Mouse (Mus musculus): ENCODE measurements around the gene Gm38392. TPM values are rescaled to one million over a fixed set of nuclear protein-coding genes. Genes with fewer than 3 reads are reported as not detected.
"Not testable (repeated sequence)": the region's sequence is repeated elsewhere in the genome, so short reads cannot be mapped to it uniquely, and the experiment has no call there.

The Gm38392 gene
- polyA plus RNA-seq, 1 experiment from 2014 or later, result not detected

GRCm38 (mm10) chr3:88291970-88292369, 5.0 kb upstream of the Gm38392 start:
- no peaks in the 10 kb centered on the region for H3K9me3 ChIP-seq (ENCODE audit: low read depth, low read length)
- H3K9ac ChIP-seq, result no peak overlapping the region
- H3K36me3 ChIP-seq (ENCODE audit: insufficient read depth), result 0 out of 2 replicates have a peak, but pooled peaks cover 2% of the 10 kb centered on the region
- 52% methylated on average over 4 of the region's 4 CpGs for WGBS
- H3K4me2 ChIP-seq, result no peak overlapping the region
- TF ChIP-seq CTCF (IDR thresholded peaks at IDR 0.05; ENCODE audit: low read depth), result peak; percentile 54
- H3K27me3 ChIP-seq (ENCODE audit: insufficient read depth, low read length), result no peaks in the 10 kb centered on the region
- H3K27ac ChIP-seq (ENCODE audit: low read depth), result no peak overlapping the region
- no peaks in the 10 kb centered on the region for H3K4me1 ChIP-seq (ENCODE audit: insufficient read depth)
- H3K4me3 ChIP-seq (ENCODE audit: low read depth, low read length), result no peak overlapping the region
- DNase-seq (peak; percentile 42), ATAC-seq (ENCODE audit: insufficient read depth) (no peak)

GRCm38 (mm10) chr3:88288133-88288713, 1.2 kb upstream of the Gm38392 start:
- 81% methylated on average over 8 of the region's 10 CpGs for WGBS
- DNase-seq; H3K4me2 ChIP-seq; ATAC-seq (ENCODE audit: insufficient read depth); H3K9me3 ChIP-seq (ENCODE audit: low read depth, low read length); H3K4me1 ChIP-seq (ENCODE audit: insufficient read depth); H3K36me3 ChIP-seq (ENCODE audit: insufficient read depth); H3K27me3 ChIP-seq (ENCODE audit: insufficient read depth, low read length); H3K9ac ChIP-seq; H3K27ac ChIP-seq (ENCODE audit: low read depth); H3K4me3 ChIP-seq (ENCODE audit: low read depth, low read length): not testable (repeated sequence)

GRCm38 (mm10) chr3:88285565-88285895, 1.5 kb downstream of the Gm38392 start:
- H3K27me3 ChIP-seq (ENCODE audit: insufficient read depth, low read length); H3K4me3 ChIP-seq (ENCODE audit: low read depth, low read length); H3K27ac ChIP-seq (ENCODE audit: low read depth); H3K36me3 ChIP-seq (ENCODE audit: insufficient read depth); H3K4me2 ChIP-seq; H3K4me1 ChIP-seq (ENCODE audit: insufficient read depth); DNase-seq; ATAC-seq (ENCODE audit: insufficient read depth); H3K9me3 ChIP-seq (ENCODE audit: low read depth, low read length); H3K9ac ChIP-seq: not testable (repeated sequence)
- no CpG with 5 or more reads among the region's 2 CpGs for WGBS

- ATAC-seq (ENCODE audit: insufficient read depth); H3K27ac ChIP-seq (ENCODE audit: low read depth); H3K27me3 ChIP-seq (ENCODE audit: insufficient read depth, low read length); H3K4me3 ChIP-seq (ENCODE audit: low read depth, low read length); DNase-seq; H3K9me3 ChIP-seq (ENCODE audit: low read depth, low read length); H3K36me3 ChIP-seq (ENCODE audit: insufficient read depth); H3K4me1 ChIP-seq (ENCODE audit: insufficient read depth); H3K9ac ChIP-seq; H3K4me2 ChIP-seq: not testable (repeated sequence)
- 91% methylated on average over 14 of the region's 14 CpGs for WGBS
These were observed 2.0 kb downstream of the Gm38392 start for GRCm38 (mm10) chr3:88284815-88285564.

GRCm38 (mm10) chr3:88281141-88281916, 5.7 kb downstream of the Gm38392 start:
- not testable (repeated sequence) for H3K4me3 ChIP-seq (ENCODE audit: low read depth, low read length); H3K9me3 ChIP-seq (ENCODE audit: low read depth, low read length); H3K4me2 ChIP-seq; ATAC-seq (ENCODE audit: insufficient read depth); H3K36me3 ChIP-seq (ENCODE audit: insufficient read depth); H3K27ac ChIP-seq (ENCODE audit: low read depth); H3K4me1 ChIP-seq (ENCODE audit: insufficient read depth); H3K9ac ChIP-seq; H3K27me3 ChIP-seq (ENCODE audit: insufficient read depth, low read length)
- peak; percentile 10 for DNase-seq
- WGBS, result 67% methylated on average over 11 of the region's 11 CpGs

- no peaks in the 10 kb centered on the region for H3K27me3 ChIP-seq (ENCODE audit: insufficient read depth, low read length)
- no peaks in the 10 kb centered on the region for H3K9me3 ChIP-seq (ENCODE audit: low read depth, low read length)
- DNase-seq, result no peak
- H3K4me3 ChIP-seq (ENCODE audit: low read depth, low read length), result no peak overlapping the region
- 74% methylated on average over 2 of the region's 2 CpGs for WGBS
- H3K9ac ChIP-seq, result no peak overlapping the region
- TF ChIP-seq CTCF (IDR thresholded peaks at IDR 0.05; ENCODE audit: low read depth), result no peak
- H3K36me3 ChIP-seq (ENCODE audit: insufficient read depth), result no peaks in the 10 kb centered on the region
- no peak for ATAC-seq (ENCODE audit: insufficient read depth)
- no peak overlapping the region for H3K27ac ChIP-seq (ENCODE audit: low read depth)
- H3K4me1 ChIP-seq (ENCODE audit: insufficient read depth), result no peaks in the 10 kb centered on the region
- no peak overlapping the region for H3K4me2 ChIP-seq
These were observed 7.0 kb downstream of the Gm38392 start for GRCm38 (mm10) chr3:88280035-88280434.

GRCm38 (mm10) chr3:88276529-88277143, 10.4 kb downstream of the Gm38392 start:
- H3K4me3 ChIP-seq (ENCODE audit: low read depth, low read length), result no peak overlapping the region
- no peaks in the 10 kb centered on the region for H3K27me3 ChIP-seq (ENCODE audit: insufficient read depth, low read length)
- 33% methylated on average over 7 of the region's 7 CpGs for WGBS
- no peaks in the 10 kb centered on the region for H3K36me3 ChIP-seq (ENCODE audit: insufficient read depth)
- H3K4me1 ChIP-seq (ENCODE audit: insufficient read depth), result no peaks in the 10 kb centered on the region
- ATAC-seq (ENCODE audit: insufficient read depth) (no peak), DNase-seq (peak; percentile 40)
- TF ChIP-seq CTCF (IDR thresholded peaks at IDR 0.05; ENCODE audit: low read depth), result peak; percentile 46
- H3K27ac ChIP-seq (ENCODE audit: low read depth), result no peak overlapping the region
- H3K9ac ChIP-seq, result no peak overlapping the region
- no peaks in the 10 kb centered on the region for H3K9me3 ChIP-seq (ENCODE audit: low read depth, low read length)
- H3K4me2 ChIP-seq, result no peak overlapping the region

Data from lung, embryonic 14.5 days (tissue).